Mouse (Mus musculus) lung, postnatal 25 days (tissue): Measurements from ENCODE around the gene Acvr2b.

Experiments
- DNase-seq: peaks from one replicate; pipeline ENCODE4 v3.0.0; 2022; ENCODE audit warnings: low spot score

Gene Acvr2b

GRCm38 (mm10) chr9:119408898-119409664 is 7.2 kb downstream of the Acvr2b start:
- no peak for DNase-seq

DNA sequence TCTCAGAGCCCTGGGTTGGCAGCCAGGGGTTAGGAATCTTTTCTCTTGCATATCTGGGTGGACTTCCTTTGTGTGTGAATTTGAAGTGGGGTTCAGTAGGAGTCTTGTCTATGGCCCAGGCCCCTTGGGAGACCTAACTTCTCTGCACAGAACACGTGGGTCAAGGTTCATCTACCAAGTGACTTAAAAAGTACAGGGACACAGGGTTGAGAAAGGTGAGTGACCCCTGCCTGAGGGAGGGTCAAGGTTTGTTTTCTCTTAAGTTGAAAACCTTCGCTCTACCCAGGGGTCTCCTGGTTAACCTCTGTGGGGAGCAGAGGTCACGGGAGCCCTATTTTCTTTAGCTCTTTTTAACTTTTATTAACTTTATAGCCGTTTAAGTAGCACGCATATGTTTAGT is 7.9 kb downstream of the Acvr2b start:
- DNase-seq = no peak

GRCm38 (mm10) chr9:119418025-119418424 is 16.1 kb downstream of the Acvr2b start:
- DNase-seq = no peak

DNA sequence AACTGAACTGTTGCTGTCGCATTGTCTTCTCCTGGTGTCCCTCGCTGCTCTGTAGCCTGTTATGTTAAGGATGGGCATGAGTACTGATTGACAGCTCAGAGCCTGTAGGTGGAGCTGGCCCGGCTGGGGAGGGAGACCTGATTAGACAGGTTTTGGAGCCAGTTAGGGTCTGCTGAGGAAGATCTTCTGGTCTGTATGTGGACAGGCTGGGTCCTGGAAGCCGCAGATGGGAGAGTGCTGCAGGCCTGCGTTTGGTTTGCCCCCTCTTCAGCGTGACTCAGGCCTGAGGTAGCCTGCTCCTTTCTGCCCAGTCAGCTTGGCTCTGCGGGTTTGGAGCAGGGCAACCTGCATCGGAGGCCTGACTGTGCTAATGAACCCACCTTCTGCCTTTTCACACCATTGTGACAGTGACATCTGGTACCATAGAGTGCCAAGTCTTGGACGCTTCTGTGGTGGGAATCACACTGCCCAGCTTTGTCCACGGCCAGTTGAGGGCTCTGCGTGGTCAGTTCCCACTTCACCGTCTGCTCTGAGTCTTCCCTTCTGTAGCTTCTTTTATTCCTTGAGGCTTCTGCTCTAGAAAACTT is 18.0 kb downstream of the Acvr2b start:
- no peak for DNase-seq

GRCm38 (mm10) chr9:119425217-119425975 is 23.5 kb downstream of the Acvr2b start:
- peak; percentile 68 for DNase-seq

- peak; percentile 59 for DNase-seq
Observed at GRCm38 (mm10) chr9:119425976-119426415, 24.1 kb downstream of the Acvr2b start.

GRCm38 (mm10) chr9:119426483-119426882 is 24.6 kb downstream of the Acvr2b start:
- DNase-seq = no peak

DNA sequence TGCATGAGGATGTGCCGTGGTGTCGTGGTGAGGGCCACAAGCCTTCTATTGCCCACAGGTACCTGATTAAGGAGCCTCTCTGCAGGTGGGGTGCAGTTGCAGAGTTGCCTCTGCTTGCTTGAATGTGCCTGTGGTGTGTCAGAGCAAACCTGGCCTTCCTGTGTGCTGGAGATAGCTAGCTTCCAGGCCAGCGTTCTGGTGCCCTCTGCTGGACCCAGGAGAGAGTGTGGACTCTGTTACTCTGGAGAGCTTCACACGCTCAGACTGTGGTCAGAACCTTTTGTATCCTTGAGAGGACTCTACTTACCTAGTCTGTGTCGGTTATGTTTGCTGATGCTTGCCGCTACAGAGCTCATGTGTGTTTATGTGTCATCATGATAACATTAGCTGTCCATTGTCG is 28.4 kb downstream of the Acvr2b start:
- DNase-seq = peak; percentile 85

- DNase-seq = no peak
Observed at GRCm38 (mm10) chr9:119435855-119436254, 33.9 kb downstream of the Acvr2b start.

DNA sequence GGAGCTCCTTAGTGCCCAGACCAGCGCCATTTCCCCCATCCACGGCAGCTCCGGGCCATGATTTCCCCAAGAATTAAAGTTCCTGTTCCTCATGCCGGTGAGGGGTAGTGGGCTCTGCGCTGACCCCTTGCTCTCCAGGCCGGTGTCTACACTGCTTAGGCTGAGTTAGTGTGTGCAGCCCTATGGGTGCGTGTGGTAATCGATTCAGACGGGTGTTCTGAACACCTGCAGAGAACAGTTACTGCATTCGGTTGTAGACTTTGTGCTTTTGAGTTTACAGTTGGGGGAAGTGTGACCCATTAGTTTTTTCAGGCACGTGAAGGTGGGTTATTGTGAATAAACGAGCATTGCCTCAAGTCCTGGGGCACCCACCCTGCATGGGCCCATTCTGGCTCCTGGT is 36.1 kb downstream of the Acvr2b start:
- no peak for DNase-seq

DNA sequence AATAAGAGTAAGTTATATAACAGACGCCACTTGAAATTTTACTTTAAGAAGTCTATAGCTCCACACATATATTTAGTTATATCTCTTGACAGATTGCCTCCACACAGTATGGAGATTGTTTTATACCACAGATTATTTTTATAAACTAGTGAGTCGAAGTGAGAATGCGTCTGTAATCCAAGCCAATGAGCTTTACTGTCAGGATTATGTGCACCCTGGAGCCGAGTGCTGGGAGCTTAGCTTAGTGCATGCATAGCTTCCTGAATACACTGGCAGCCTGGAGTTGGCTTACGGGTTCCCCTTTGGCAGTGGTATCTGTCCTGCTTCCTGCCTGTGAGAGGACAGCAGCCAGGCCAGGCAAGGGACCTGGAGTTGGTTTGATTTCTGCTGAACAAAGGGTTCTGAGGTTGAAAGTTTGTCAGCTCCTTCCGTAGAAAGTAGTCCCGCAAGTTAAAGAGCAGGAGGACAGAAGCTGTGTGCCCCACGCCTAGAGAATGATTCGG is 36.6 kb downstream of the Acvr2b start:
- no peak for DNase-seq

GRCm38 (mm10) chr9:119444738-119445429 is 43.0 kb downstream of the Acvr2b start, which contains the start of gene Exog:
Gene Exog, plus strand, starts transcription at chr9:119444943.
- DNase-seq = peak; percentile 97

- no peak for DNase-seq
Observed at GRCm38 (mm10) chr9:119445737-119446136, 43.8 kb downstream of the Acvr2b start.

DNA sequence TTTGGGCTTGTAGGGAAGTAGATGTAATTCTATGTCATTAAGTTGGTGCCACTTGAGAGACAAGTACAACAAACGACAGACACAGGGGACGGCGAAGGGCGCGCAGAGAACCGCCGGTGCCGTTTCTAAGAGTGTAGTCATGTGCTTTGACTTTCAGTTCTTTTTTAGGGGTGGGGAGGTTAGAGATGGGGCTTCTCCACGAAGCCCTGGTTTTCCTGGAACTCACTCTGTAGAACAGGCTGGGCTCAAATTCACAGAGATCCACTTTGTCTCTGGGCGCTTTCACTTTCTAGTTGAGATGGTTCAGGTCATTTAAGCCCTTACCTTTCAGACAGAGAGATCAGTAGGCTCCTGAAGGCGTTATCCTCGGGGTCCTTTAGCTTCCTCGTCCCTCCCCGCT is 54.0 kb downstream of the Acvr2b start:
- no peak for DNase-seq

- DNase-seq = no peak
Observed at GRCm38 (mm10) chr9:119457122-119457521, 55.2 kb downstream of the Acvr2b start.

- DNase-seq = peak; percentile 56
Observed at GRCm38 (mm10) chr9:119460410-119460809, 58.5 kb downstream of the Acvr2b start.

- no peak for DNase-seq
Observed at GRCm38 (mm10) chr9:119465056-119465455, 63.1 kb downstream of the Acvr2b start.

GRCm38 (mm10) chr9:119465595-119465994 is 63.7 kb downstream of the Acvr2b start:
- DNase-seq = no peak

DNA sequence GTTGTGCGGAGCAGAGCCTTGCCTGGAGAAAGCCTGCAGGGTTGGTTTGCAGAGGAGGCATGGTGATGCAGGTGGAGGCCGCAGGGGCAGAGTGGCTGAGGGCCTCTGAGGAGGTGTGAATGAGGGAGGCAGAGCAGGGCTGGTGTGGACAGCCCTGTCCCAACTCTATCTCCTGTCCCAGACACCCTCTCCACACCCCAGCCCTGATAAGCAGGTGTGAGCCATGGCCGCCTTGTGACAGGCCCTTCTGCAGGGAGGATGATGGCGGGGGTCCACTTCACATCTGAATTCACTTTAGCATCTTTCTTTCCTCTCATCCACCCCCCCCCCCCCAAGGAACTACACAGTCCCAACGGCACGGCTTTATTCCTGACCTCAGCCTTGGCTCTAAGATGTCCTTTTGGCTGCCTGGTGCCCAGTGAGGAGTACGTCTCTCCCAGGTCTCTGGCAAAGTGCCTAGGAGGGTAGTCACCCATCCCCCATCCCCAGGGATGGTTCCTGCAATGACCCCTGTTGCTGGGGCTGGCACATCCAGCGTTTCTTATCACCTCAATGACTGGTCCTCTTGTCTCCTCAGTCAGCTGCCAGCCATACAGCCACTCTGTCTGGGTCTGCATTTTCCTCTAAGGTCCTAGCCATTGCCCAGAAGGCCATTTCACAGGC is 67.9 kb downstream of the Acvr2b start:
- DNase-seq = no peak

DNA sequence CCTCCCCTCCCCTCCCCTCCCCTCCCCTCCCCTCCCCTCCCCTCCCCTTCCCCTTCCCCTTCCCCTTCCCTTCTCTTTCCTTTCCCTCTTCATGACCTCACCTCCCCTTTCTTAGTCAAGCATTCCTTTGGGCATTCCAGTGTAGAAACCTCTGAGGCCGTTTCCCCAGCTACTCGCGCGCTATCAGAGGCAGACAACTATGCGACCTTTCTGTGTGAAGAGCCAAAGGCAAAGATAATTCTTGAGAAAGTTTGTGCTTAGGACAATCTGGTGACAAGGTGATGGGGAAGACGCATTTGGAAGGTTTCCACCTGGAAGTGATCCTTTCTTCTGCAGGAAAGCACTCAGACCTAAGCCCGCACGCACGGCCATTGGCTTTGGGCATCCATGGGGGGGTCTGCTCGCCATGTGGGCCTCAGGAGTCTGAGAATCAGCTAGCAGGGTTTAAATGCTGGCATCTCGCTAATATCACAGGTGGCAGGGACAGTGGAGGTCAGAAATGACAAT is 70.5 kb downstream of the Acvr2b start:
- DNase-seq = no peak

DNA sequence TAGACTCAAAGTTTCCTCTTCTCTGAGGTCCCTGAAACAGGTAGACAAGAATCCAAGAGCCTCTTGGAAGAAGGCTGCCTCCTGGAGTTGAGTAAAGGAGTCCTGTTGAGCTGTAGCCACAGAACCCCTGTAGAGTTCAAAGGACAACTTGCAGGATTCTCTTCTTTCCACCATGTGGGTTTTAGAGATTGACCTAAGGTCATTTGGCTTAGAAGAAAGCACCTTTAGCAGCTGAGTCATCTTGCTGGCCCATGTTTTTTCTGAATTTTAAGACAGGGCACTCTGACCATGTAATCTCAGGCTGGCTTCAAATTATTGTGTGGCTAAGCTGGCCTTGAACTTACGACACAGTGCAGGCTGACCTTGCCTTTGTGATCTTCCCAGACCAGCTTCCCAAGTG is 71.1 kb downstream of the Acvr2b start:
- DNase-seq = no peak
